Mouse (Mus musculus) hindbrain, embryonic 15.5 days (tissue): ENCODE data around the gene Emc10. TPM values are rescaled to one million over a fixed set of nuclear protein-coding genes. Genes with fewer than 3 reads are reported as not detected.

ENCODE experiments used
- ATAC-seq: fragments of 200-750 bp; cut with Nextera tagmentation; 2 replicates; pipeline ENCODE4 v1.8.0; 2017; ENCODE audit warnings: low read depth, moderate number of reproducible peaks, moderate TSS enrichment; ENCODE audit not compliant: low FRiP score
- H3K27ac ChIP-seq: fragments of 300-500 bp; sonication (generic); replicated peaks from 2 replicates; pipeline ENCODE4 v1.5.1; 2015; ENCODE audit warnings: mild to moderate bottlenecking, inconsistent platforms
- H3K27me3 ChIP-seq: fragments of 300-500 bp; sonication (generic); 2 replicates; pipeline ENCODE4 v1.6.1; 2015; ENCODE audit warnings: control low read depth, inconsistent platforms
- H3K36me3 ChIP-seq: fragments of 300-500 bp; sonication (generic); 2 replicates; pipeline ENCODE4 v1.6.1; 2015; ENCODE audit warnings: control low read depth, inconsistent platforms
- H3K4me1 ChIP-seq: fragments of 300-500 bp; sonication (generic); replicated peaks from 2 replicates; pipeline ENCODE4 v1.6.1; 2015; ENCODE audit warnings: control low read depth, inconsistent platforms
- H3K4me2 ChIP-seq: fragments of 300-500 bp; sonication (generic); 2 replicates; pipeline ENCODE4 v1.6.1; 2015; ENCODE audit warnings: moderate library complexity, mild to moderate bottlenecking, inconsistent platforms
- H3K4me3 ChIP-seq: fragments of 300-500 bp; sonication (generic); 2 replicates; pipeline ENCODE4 v1.5.1; 2015; ENCODE audit warnings: mild to moderate bottlenecking, inconsistent platforms
- H3K9ac ChIP-seq: fragments of 300-500 bp; sonication (generic); 2 replicates; pipeline ENCODE4 v1.6.1; 2015; ENCODE audit warnings: inconsistent platforms
- H3K9me3 ChIP-seq: fragments of 300-500 bp; sonication (generic); 2 replicates; pipeline ENCODE4 v1.6.1; 2016; ENCODE audit warnings: control low read depth, inconsistent platforms
- WGBS: fragments of 180-500 bp; shearing (Covaris S2); methylation state at CpG from one replicate; pipeline ENCODE4 v1.1.7; 2015; 5-methylcytosine and 5-hydroxymethylcytosine counted together
- polyA plus RNA-seq: library from polyadenylated mRNA; unstranded; fragments of >200 nt; fragmentation: Nextera tagmentation; extraction: Ambion mirVana; gene quantifications from 2 replicates; pipeline ENCODE4 v1.2.1, GENCODE M21; 2015

The Emc10 gene
- 148 and 165 TPM in 2 replicates for polyA plus RNA-seq

GRCm38 (mm10) chr7:44495992-44496770 is at the start of gene Emc10, which contains the start of gene Fam71e1:
Emc10 (minus strand) TSS chr7:44496529.
Fam71e1 (plus strand) TSS chr7:44496581.
- 1% methylated on average over 58 of the region's 58 CpGs for WGBS
- Histone ChIP-seq H3K4me3 (peak within 1 kb of the TSS; percentile 86), H3K27me3 (no peaks in the 10 kb centered on the region), H3K36me3 (peaks cover 20% of the 10 kb centered on the region), H3K27ac (peak within 1 kb of the TSS; percentile 98), H3K4me2 (peak within 1 kb of the TSS; percentile 88), H3K9ac (peak within 1 kb of the TSS; percentile 95), H3K4me1 (peaks cover 25% of the 10 kb centered on the region), H3K9me3 (no peaks in the 10 kb centered on the region)
- peak; percentile 97 for ATAC-seq

- H3K4me3 ChIP-seq = no peak overlapping the region
- 76% methylated on average over 12 of the region's 12 CpGs for WGBS
Measured at GRCm38 (mm10) chr7:44543071-44543470, 46.7 kb upstream of the Emc10 start.

GRCm38 (mm10) chr7:44542555-44542954 is 46.2 kb upstream of the Emc10 start:
- Histone ChIP-seq H3K4me3 (no peak overlapping the region), H3K27me3 (no peaks in the 10 kb centered on the region), H3K4me2 (no peak overlapping the region), H3K4me1 (peaks cover 3% of the 10 kb centered on the region), H3K27ac (no peak overlapping the region), H3K9me3 (no peaks in the 10 kb centered on the region), H3K9ac (no peak overlapping the region), H3K36me3 (peaks cover 6% of the 10 kb centered on the region; the same call in 1 of the 2 replicates)
- no peak for ATAC-seq
- WGBS = 96% methylated on average over 11 of the region's 11 CpGs

More at GRCm38 (mm10) chr7:44543071-44543470, 46.7 kb upstream of the Emc10 start:
- peaks cover 8% of the 10 kb centered on the region for H3K4me1 ChIP-seq
- H3K9me3 ChIP-seq = no peaks in the 10 kb centered on the region
- H3K27me3 ChIP-seq = no peaks in the 10 kb centered on the region
- no peak overlapping the region for H3K27ac ChIP-seq
- no peak overlapping the region for H3K9ac ChIP-seq
- no peak overlapping the region for H3K4me2 ChIP-seq
- H3K36me3 ChIP-seq = peaks cover 6% of the 10 kb centered on the region; the same call in 1 of the 2 replicates
- no peak for ATAC-seq

GRCm38 (mm10) chr7:44538756-44539624 is 42.7 kb upstream of the Emc10 start:
- H3K4me3 ChIP-seq = no peak overlapping the region
- no peak for ATAC-seq
- H3K4me1 ChIP-seq = no peaks in the 10 kb centered on the region
- peaks cover 6% of the 10 kb centered on the region; the same call in 1 of the 2 replicates for H3K36me3 ChIP-seq
- no peak overlapping the region for H3K9ac ChIP-seq
- no peak overlapping the region for H3K27ac ChIP-seq
- H3K9me3 ChIP-seq = no peaks in the 10 kb centered on the region
- no peaks in the 10 kb centered on the region for H3K27me3 ChIP-seq
- 92% methylated on average over 41 of the region's 41 CpGs for WGBS
- H3K4me2 ChIP-seq = no peak overlapping the region

- no peak overlapping the region for H3K4me3 ChIP-seq
- H3K4me1 ChIP-seq = no peaks in the 10 kb centered on the region
- 90% methylated on average over 13 of the region's 13 CpGs for WGBS
- no peak for ATAC-seq
- H3K36me3 ChIP-seq = peaks cover 6% of the 10 kb centered on the region; the same call in 1 of the 2 replicates
- H3K9me3 ChIP-seq = no peaks in the 10 kb centered on the region
- H3K27ac ChIP-seq = no peak overlapping the region
- no peak overlapping the region for H3K9ac ChIP-seq
- H3K4me2 ChIP-seq = no peak overlapping the region
- H3K27me3 ChIP-seq = no peaks in the 10 kb centered on the region
Measured at GRCm38 (mm10) chr7:44537496-44537895, 41.2 kb upstream of the Emc10 start.

- H3K4me3 ChIP-seq = no peak overlapping the region
- H3K9me3 ChIP-seq = no peaks in the 10 kb centered on the region
- H3K9ac ChIP-seq = no peak overlapping the region
- 84% methylated on average over 7 of the region's 7 CpGs for WGBS
- no peaks in the 10 kb centered on the region for H3K27me3 ChIP-seq
- H3K27ac ChIP-seq = no peak overlapping the region
- H3K4me1 ChIP-seq = no peaks in the 10 kb centered on the region
- peaks cover 6% of the 10 kb centered on the region; the same call in 1 of the 2 replicates for H3K36me3 ChIP-seq
- no peak for ATAC-seq
- H3K4me2 ChIP-seq = no peak overlapping the region
Measured at GRCm38 (mm10) chr7:44537009-44537408, 40.7 kb upstream of the Emc10 start.

- WGBS = 77% methylated on average over 6 of the region's 6 CpGs
- Histone ChIP-seq H3K27me3 (no peaks in the 10 kb centered on the region), H3K4me1 (no peaks in the 10 kb centered on the region)
Measured at GRCm38 (mm10) chr7:44536590-44536968, 40.2 kb upstream of the Emc10 start.

GRCm38 (mm10) chr7:44535657-44536589 is 39.6 kb upstream of the Emc10 start:
- ATAC-seq = no peak
- Histone ChIP-seq H3K4me3 (no peak overlapping the region), H3K4me1 (no peaks in the 10 kb centered on the region), H3K36me3 (peaks cover 3% of the 10 kb centered on the region; the same call in 1 of the 2 replicates), H3K27me3 (no peaks in the 10 kb centered on the region), H3K4me2 (no peak overlapping the region), H3K9ac (no peak overlapping the region), H3K27ac (no peak overlapping the region), H3K9me3 (no peaks in the 10 kb centered on the region)
- WGBS = 92% methylated on average over 27 of the region's 27 CpGs

More at GRCm38 (mm10) chr7:44536590-44536968, 40.2 kb upstream of the Emc10 start:
- peaks cover 6% of the 10 kb centered on the region; the same call in 1 of the 2 replicates for H3K36me3 ChIP-seq
- no peak for ATAC-seq
- no peaks in the 10 kb centered on the region for H3K9me3 ChIP-seq
- no peak overlapping the region for H3K4me3 ChIP-seq
- H3K27ac ChIP-seq = no peak overlapping the region
- H3K4me2 ChIP-seq = no peak overlapping the region
- H3K9ac ChIP-seq = no peak overlapping the region

- no peak overlapping the region for H3K4me3 ChIP-seq
- no peaks in the 10 kb centered on the region for H3K9me3 ChIP-seq
- ATAC-seq = no peak
- H3K27ac ChIP-seq = no peak overlapping the region
- no peaks in the 10 kb centered on the region for H3K4me1 ChIP-seq
- H3K9ac ChIP-seq = no peak overlapping the region
- WGBS = 93% methylated on average over 19 of the region's 19 CpGs
- no peaks in the 10 kb centered on the region for H3K27me3 ChIP-seq
- no peaks in the 10 kb centered on the region for H3K36me3 ChIP-seq
- no peak overlapping the region for H3K4me2 ChIP-seq
Measured at GRCm38 (mm10) chr7:44534656-44535441, 38.5 kb upstream of the Emc10 start.

- 91% methylated on average over 13 of the region's 13 CpGs for WGBS
- no peaks in the 10 kb centered on the region for H3K4me1 ChIP-seq
- H3K9me3 ChIP-seq = no peaks in the 10 kb centered on the region
- no peak for ATAC-seq
- H3K4me3 ChIP-seq = no peak overlapping the region
- H3K9ac ChIP-seq = no peak overlapping the region
- no peaks in the 10 kb centered on the region for H3K36me3 ChIP-seq
- H3K27me3 ChIP-seq = 0 out of 2 replicates have a peak, but pooled peaks cover 1% of the 10 kb centered on the region
- H3K27ac ChIP-seq = no peak overlapping the region
- H3K4me2 ChIP-seq = no peak overlapping the region
Measured at GRCm38 (mm10) chr7:44534242-44534641, 37.9 kb upstream of the Emc10 start.

- Histone ChIP-seq H3K9me3 (no peaks in the 10 kb centered on the region), H3K36me3 (no peaks in the 10 kb centered on the region), H3K4me3 (no peak overlapping the region), H3K27me3 (peaks cover 7% of the 10 kb centered on the region), H3K4me2 (no peak overlapping the region), H3K27ac (no peak overlapping the region), H3K4me1 (no peaks in the 10 kb centered on the region), H3K9ac (no peak overlapping the region)
- no peak for ATAC-seq
- WGBS = 81% methylated on average over 12 of the region's 12 CpGs
Measured at GRCm38 (mm10) chr7:44533746-44534045, 37.4 kb upstream of the Emc10 start.
